Mouse (Mus musculus) ES-E14 (cell line): ENCODE results near the gene Txndc15. TPM values are rescaled to one million over a fixed set of nuclear protein-coding genes. Genes with fewer than 3 reads are reported as not detected.

Experiments used
- DNase-seq: peaks from one replicate; pipeline ENCODE4 v3.0.0-alpha.2; 2013; ENCODE audit warnings: low read depth, low spot score
- H3K27ac ChIP-seq: 2 replicates; pipeline ENCODE4 v1.5.1; 2012; ENCODE audit warnings: low read depth, mild to moderate bottlenecking, low read length, moderate library complexity, mixed read lengths; ENCODE audit not compliant: poor library complexity, insufficient read depth, severe bottlenecking
- H3K36me3 ChIP-seq: 2 replicates; pipeline ENCODE4 v1.6.1; 2012; ENCODE audit warnings: mild to moderate bottlenecking, low read length, moderate library complexity, mixed read lengths; ENCODE audit not compliant: control insufficient read depth, poor library complexity, insufficient read depth, severe bottlenecking
- H3K4me1 ChIP-seq, 2 experiments: fragments of 150-350 bp in 1 of 2; sonication (generic) in 1 of 2; 2 replicates each; pipeline ENCODE4 v1.6.1; 2012; ENCODE audit warnings: low read length in 2 of 2, mild to moderate bottlenecking in 1 of 2, mixed read lengths in 1 of 2; ENCODE audit not compliant: control insufficient read depth in 2 of 2, insufficient read depth in 2 of 2, poor library complexity in 1 of 2
- H3K4me3 ChIP-seq, 2 experiments: fragments of 150-350 bp in 1 of 2; sonication (generic) in 1 of 2; 2 replicates each; pipeline ENCODE4 v1.5.1; 2012; ENCODE audit warnings: low read length in 2 of 2, low read depth in 1 of 2, mild to moderate bottlenecking in 1 of 2, mixed read lengths in 1 of 2; ENCODE audit not compliant: insufficient read depth in 1 of 2, poor library complexity in 1 of 2, severe bottlenecking in 1 of 2
- H3K9ac ChIP-seq: 2 replicates; pipeline ENCODE4 v1.6.1; 2012; ENCODE audit warnings: low read depth, mild to moderate bottlenecking, low read length, mixed read lengths; ENCODE audit not compliant: poor library complexity, insufficient read depth, severe bottlenecking
- H3K9me3 ChIP-seq: fragments of 150-350 bp; sonication (generic); 2 replicates; pipeline ENCODE4 v1.6.1; 2012; ENCODE audit warnings: low read depth, mild to moderate bottlenecking, low read length; ENCODE audit not compliant: control insufficient read depth, insufficient read depth
- CHD2 ChIP-seq: IDR thresholded peaks from 2 replicates; pipeline ENCODE4 v1.6.1; 2014; ENCODE audit warnings: mild to moderate bottlenecking, low read depth, low read length, inconsistent platforms
- HCFC1 ChIP-seq: IDR thresholded peaks from 2 replicates; pipeline ENCODE4 v1.6.1; 2012; ENCODE audit warnings: low read length, inconsistent platforms, borderline replicate concordance; ENCODE audit not compliant: insufficient read depth
- MAFK ChIP-seq: IDR thresholded peaks from 2 replicates; pipeline ENCODE4 v1.6.1; 2014; ENCODE audit warnings: mild to moderate bottlenecking, low read depth, low read length, inconsistent platforms; ENCODE audit not compliant: insufficient read depth
- ZC3H11A ChIP-seq: IDR thresholded peaks from 2 replicates; pipeline ENCODE4 v1.6.1; 2012; ENCODE audit warnings: low read depth, mild to moderate bottlenecking, inconsistent platforms, low read length, borderline replicate concordance
- ZNF384 ChIP-seq: IDR thresholded peaks from 2 replicates; pipeline ENCODE4 v1.6.1; 2012; ENCODE audit warnings: low read depth, low read length, inconsistent platforms
- in situ Hi-C, 2 experiments: fragments of 600-800 bp; cut with MboI; formaldehyde crosslinking; loops; one replicate each; pipeline ENCODE4 v1.15.1; 2025; ENCODE audit warnings: low sequenced_read_pairs in 2 of 2, inconsistent platforms in 1 of 2; ENCODE audit not compliant: unreplicated experiment in 2 of 2
- total RNA-seq: library from RNA; depleted of rRNA; stranded (reverse); fragments of 300-350 nt; gene quantifications from 2 replicates; pipeline ENCODE4 v1.2.3, GENCODE M21; 2012

Gene Txndc15
- total RNA-seq, 1 experiment = 56.9 TPM

GRCm38 (mm10) chr13:55682201-55682600 lies 32.2 kb upstream of the Txndc15 start:
- Histone ChIP-seq H3K27ac (no peak overlapping the region), H3K9me3 (no peaks in the 10 kb centered on the region), H3K4me3 (no peak overlapping the region), H3K9ac (no peak overlapping the region), H3K4me1 (no peaks in the 10 kb centered on the region), H3K36me3 (peaks cover 25% of the 10 kb centered on the region)
- TF ChIP-seq ZNF384 (no peak), MAFK (no peak), ZC3H11A (no peak), HCFC1 (no peak), CHD2 (no peak)
- in situ Hi-C loops = no loop called here
- no peak for DNase-seq

GRCm38 (mm10) chr13:55683581-55683980 lies 30.9 kb upstream of the Txndc15 start:
- no peaks in the 10 kb centered on the region for H3K9me3 ChIP-seq
- peaks cover 13% of the 10 kb centered on the region for H3K36me3 ChIP-seq
- no peak for TF ChIP-seq ZNF384
- no peak for TF ChIP-seq HCFC1
- TF ChIP-seq ZC3H11A = no peak
- TF ChIP-seq CHD2 = no peak
- no peak for TF ChIP-seq MAFK
- H3K27ac ChIP-seq = no peak overlapping the region
- H3K4me3 ChIP-seq = no peak overlapping the region
- H3K4me1 ChIP-seq = peaks cover 3 to 5% of the 10 kb centered on the region in 2 experiments; a peak in 3 of 4 replicates
- in situ Hi-C loops = no loop called here
- no peak overlapping the region for H3K9ac ChIP-seq
- DNase-seq = no peak

GRCm38 (mm10) chr13:55686107-55686633 lies 28.3 kb upstream of the Txndc15 start:
- Histone ChIP-seq H3K4me1 (peaks cover 3 to 5% of the 10 kb centered on the region in 2 experiments; a peak in 3 of 4 replicates), H3K9ac (no peak overlapping the region), H3K27ac (no peak overlapping the region), H3K9me3 (no peaks in the 10 kb centered on the region), H3K36me3 (peaks cover 3% of the 10 kb centered on the region), H3K4me3 (no peak overlapping the region)
- TF ChIP-seq CHD2 = no peak
- TF ChIP-seq HCFC1 = no peak
- no peak for TF ChIP-seq ZC3H11A
- no peak for TF ChIP-seq MAFK
- no peak for TF ChIP-seq ZNF384
- DNase-seq = no peak
- in situ Hi-C loops = no loop called here

- H3K36me3 ChIP-seq = peaks cover 3% of the 10 kb centered on the region; the same call in 1 of the 2 replicates
- in situ Hi-C loops = no loop called here
- H3K27ac ChIP-seq = no peak overlapping the region
- no peak overlapping the region for H3K9ac ChIP-seq
- no peak for DNase-seq
- H3K9me3 ChIP-seq = no peaks in the 10 kb centered on the region
- H3K4me3 ChIP-seq = no peak overlapping the region
- peaks cover 3 to 5% of the 10 kb centered on the region in 2 experiments; a peak in 3 of 4 replicates for H3K4me1 ChIP-seq
- TF ChIP-seq ZC3H11A (no peak), HCFC1 (no peak), MAFK (no peak), ZNF384 (no peak), CHD2 (no peak)
These were observed 26.4 kb upstream of the Txndc15 start for GRCm38 (mm10) chr13:55687927-55688602.
